Mouse (Mus musculus) embryonic stem cell, embryonic (primary cell): Measurements from ENCODE around the gene Klhdc1.

Source experiments
- CTCF ChIA-PET, 4 experiments: fragments of 300-600 bp in 2 of 4; fragments of 350-600 bp in 2 of 4; sonication (Branson Sonifier 250); formaldehyde crosslinking; loops; one replicate each; lab custom pipeline; 2022; ENCODE audit warnings: inconsistent platforms in 2 of 4; lab: Charles Lee
- POLR2A ChIA-PET, 4 experiments: fragments of 300-600 bp in 2 of 4; fragments of 350-600 bp in 2 of 4; sonication (Branson Sonifier 250); formaldehyde crosslinking; loops; one replicate each; lab custom pipeline; 2022; ENCODE audit warnings: antibody characterized with exemption in 4 of 4, inconsistent platforms in 1 of 4; lab: Charles Lee

Gene Klhdc1

DNA sequence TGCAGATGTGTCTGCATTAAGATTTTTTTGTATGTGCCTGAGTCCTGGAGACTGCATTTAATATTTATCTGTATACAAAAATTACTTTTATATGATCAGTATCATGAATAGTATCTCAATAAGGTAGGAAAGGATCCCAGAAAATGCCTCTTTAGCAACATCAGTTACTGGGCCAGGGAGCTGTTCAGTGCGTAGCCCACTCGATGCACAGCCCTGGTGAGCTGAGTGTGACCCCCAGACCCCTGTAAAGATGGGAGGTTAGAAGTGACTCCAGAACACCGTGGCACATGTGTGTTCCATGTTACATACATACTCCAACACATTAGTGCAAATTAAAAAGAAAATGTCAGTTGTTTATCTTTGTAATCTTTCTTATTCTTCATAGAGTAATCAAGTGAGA lies 58.9 kb downstream of the Klhdc1 start:
- CTCF ChIA-PET: no interaction called here
- POLR2A ChIA-PET: interaction anchor here in 2 of 4 experiments (0.7 to 1.4 kb wide), 5 partner anchors 36 to 141 kb away, joined by 3 to 4 read pairs (median 3); partner anchors contain the start of genes Gm49383 (in 1 of the 2) and Pole2 (in 1 of the 2)

DNA sequence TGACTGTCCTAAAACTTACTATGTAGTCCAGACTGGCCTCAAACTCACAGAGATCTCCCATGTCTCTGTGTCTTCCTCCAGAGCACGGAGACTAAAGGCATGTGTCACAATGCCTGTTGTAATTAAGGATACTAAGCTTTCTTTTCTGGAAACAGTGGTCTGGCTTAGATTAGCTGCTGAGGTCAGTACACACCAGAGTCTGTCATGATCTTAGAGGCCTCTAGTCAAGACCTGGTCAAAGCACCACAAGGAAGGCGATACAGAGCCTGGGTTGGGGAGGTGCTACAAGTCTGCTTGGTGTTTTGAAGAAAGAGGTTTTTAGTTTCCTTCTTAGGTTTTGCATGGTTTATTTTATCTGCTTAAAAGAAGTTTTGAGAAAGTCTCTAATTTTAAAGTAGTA lies 59.4 kb downstream of the Klhdc1 start:
- ChIA-PET POLR2A (interaction anchor here in 2 of 4 experiments (0.7 to 1.4 kb wide), 2 partner anchors 36 to 103 kb away, joined by 3 to 4 read pairs; partner anchors contain the start of gene Gm49383 (in 1 of the 2)), CTCF (no interaction called here)

DNA sequence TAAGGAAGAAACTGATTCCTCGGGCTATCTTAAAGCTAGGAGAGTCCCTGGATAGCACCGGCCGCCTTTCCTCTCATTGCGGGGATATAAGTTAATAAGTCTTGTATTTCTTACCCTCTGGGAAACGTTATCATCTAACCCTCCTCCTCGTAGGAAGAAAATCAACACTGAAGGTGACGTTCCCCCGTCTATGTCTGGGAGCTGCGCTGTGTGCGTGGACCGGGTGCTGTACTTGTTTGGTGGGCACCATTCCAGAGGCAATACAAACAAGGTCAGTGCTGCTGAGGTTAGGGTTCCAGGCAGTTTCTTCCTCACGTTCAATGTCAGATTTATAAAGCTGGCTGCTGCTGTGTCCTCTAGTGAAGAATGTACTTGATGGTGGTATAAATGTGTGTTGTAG lies 61.2 kb downstream of the Klhdc1 start:
- ChIA-PET CTCF (interaction anchor here in 2 of 4 experiments (0.6 to 1.2 kb wide), 6 partner anchors 32 to 1072 kb away, joined by 3 to 7 read pairs (median 3); no protein-coding TSS in a partner anchor), POLR2A (interaction anchor here in 2 of 4 experiments (0.6 to 0.9 kb wide), 2 partner anchors 66 to 72 kb away, joined by 3 to 4 read pairs; no protein-coding TSS in a partner anchor)

DNA sequence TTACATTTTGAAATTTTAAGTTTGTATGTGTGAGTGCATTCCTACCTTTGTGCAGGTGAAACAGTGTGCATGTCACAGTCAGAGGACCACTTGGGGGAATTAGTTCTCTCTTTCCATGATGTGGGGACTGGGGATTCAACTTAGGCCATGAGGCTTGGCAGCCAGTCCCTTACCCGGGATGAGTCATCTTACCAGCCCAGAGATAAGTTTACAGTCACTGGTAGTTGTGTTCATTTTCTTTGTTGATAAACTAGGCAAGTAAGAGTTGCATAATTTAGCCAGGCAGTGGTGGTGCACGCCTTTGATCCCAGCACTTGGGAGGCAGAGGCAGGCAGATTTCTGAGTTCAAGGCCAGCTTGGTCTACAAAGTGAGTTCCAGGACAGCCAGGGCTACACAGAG lies 63.1 kb downstream of the Klhdc1 start:
- ChIA-PET POLR2A (no interaction called here), CTCF (no interaction called here)

DNA sequence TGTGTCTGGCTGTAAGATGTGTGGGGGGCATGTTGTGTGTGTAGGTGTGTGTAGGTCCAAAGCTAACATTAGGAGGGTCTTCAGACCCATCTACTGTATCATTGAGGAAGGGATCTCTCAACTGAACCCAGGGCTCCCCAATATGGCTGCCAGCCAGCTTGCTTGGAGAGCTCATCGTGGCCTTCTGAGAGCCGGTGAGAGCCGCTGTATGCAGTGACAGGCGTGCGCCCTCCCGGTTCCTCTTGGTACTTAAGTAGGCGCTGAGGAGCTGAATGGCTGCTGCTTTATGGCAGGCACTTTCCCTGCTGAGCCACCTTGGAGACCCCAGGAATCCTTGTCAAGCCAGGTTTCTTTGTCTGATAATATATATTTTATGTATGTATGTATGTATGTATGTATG lies 65.4 kb downstream of the Klhdc1 start:
- CTCF ChIA-PET: interaction anchor here in 2 of 4 experiments (0.6 to 1.2 kb wide), 2 partner anchors 27 to 226 kb away, joined by 7 to 11 read pairs; no protein-coding TSS in a partner anchor
- POLR2A ChIA-PET: interaction anchor here in 1 of 4 experiments (0.7 to 1.3 kb wide), 3 partner anchors 9 to 34 kb away, joined by 3 to 7 read pairs (median 3); no protein-coding TSS in a partner anchor

DNA sequence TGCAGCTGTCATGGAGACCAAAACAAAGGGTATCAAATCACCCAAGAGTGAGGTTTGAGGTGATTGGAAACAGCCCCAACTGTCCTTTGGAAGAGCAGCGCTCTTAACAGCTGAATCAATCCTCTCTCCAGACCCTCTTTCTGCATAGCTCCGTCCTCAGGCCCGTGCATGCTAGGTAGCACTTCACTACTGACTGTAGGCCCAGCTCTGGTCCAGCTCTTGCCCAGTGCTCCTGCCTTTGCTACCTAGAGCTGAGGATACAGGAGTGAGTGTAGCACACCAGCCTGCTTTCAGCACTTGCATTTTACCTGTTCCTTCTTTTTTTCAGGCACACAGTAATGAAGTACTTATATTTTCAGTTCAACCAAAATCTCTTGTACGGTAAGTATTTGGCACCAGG lies 68.7 kb downstream of the Klhdc1 start:
- ChIA-PET CTCF (interaction anchor here in 2 of 4 experiments (1.3 to 1.7 kb wide), 2 partner anchors 24 to 81 kb away, joined by 3 to 6 read pairs; no protein-coding TSS in a partner anchor), POLR2A (interaction anchor here in 2 of 4 experiments (0.6 to 1.2 kb wide), 3 partner anchors 9 to 141 kb away, joined by 3 to 4 read pairs (median 3); partner anchors contain the start of gene Lrr1 (in 1 of the 2))

DNA sequence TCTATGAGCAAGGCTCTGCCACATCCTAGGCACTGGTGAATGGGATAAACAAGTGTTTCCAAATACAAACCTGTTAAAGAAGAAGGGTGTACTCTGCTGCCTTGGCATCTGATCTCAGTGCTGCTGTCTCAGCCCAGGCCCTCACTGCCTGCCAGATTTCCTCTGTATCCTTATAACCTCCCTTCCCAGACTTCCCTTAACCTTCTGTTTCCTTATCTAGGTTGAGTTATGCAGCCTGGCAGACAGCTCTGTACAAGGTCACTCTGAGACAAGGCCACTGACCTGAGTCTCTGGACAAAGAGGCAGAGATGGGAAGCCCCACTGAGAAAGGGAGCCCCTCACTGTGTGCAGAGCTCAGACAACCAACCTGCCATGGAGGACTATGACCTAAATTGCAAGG lies 77.5 kb downstream of the Klhdc1 start:
- POLR2A ChIA-PET: interaction anchor here in 1 of 4 experiments (0.9 to 2.0 kb wide), 4 partner anchors 9 to 30 kb away, joined by 3 to 8 read pairs (median 4); no protein-coding TSS in a partner anchor

DNA sequence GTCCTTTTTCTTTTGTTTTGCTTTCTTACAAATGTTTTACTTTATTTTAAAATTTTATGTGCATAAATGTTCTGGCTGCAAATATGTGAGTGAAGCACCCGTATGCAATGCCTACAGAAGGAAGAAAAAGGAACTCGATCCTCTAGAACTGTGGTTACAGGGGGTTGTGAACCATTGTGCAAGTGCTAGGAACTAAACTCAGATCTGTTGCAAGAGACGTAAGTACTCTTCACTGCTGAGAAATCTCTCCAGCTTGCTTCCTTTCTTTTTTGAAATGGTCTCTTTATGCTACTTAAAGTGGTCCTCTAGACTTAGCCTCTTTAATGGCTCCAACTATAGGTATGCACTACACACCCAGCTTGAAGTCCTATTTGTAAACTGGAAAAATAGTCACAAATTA lies 90.2 kb downstream of the Klhdc1 start:
- CTCF ChIA-PET: no interaction called here

More for the DNA sequence above, 77.5 kb downstream of the Klhdc1 start:
- CTCF ChIA-PET: interaction anchor here in 2 of 4 experiments (0.5 kb wide), 2 partner anchors 107 to 218 kb away, joined by 3 to 4 read pairs; no protein-coding TSS in a partner anchor

DNA sequence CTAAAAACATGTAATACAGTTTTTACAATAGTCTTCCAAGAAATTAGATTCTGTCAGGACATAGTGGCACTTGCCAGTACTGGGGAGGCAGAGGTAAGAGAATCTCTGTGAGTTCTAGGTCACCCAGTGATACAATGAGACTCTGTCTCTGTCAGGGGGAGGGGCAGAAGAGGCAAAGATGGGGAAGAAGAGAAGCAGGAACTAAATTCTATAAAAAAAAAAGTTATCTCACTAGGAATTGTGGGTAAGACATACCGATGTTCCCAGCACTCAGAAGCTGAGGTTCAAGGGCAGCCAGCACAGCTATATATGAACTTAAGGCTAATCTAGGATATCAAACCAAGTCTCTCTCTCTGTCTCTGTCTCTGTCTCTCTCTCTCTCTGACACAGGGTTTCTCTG lies 91.2 kb downstream of the Klhdc1 start:
- POLR2A ChIA-PET: interaction anchor here in 1 of 4 experiments (0.6 to 1.0 kb wide), 2 partner anchors 22 to 117 kb away, joined by 3 to 4 read pairs; no protein-coding TSS in a partner anchor
- CTCF ChIA-PET: interaction anchor here in 1 of 4 experiments (1.1 kb wide), 1 partner anchor 10 kb away, joined by 3 read pairs; no protein-coding TSS in a partner anchor

More for the DNA sequence above, 90.2 kb downstream of the Klhdc1 start:
- POLR2A ChIA-PET: interaction anchor here in 1 of 4 experiments (1.3 kb wide), 1 partner anchor 17 kb away, joined by 3 read pairs; no protein-coding TSS in a partner anchor

DNA sequence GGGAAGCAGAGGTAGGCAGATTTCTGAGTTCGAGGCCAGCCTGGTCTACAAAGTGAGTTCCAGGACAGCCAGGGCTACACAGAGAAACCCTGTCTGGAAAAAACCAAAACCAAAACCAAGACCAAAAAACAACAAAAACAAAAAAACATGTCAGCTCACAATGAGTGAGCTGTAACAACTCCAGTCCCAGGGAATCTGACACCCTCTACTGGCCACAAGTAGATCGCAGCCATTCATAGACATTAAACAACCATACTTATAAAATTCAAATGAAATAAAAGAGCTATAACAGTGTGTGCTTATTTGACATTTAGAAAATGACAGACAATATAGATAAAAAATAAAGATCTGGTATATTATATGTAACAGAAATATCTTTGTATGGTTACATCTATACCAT lies 92.6 kb downstream of the Klhdc1 start:
- ChIA-PET CTCF (interaction anchor here in 3 of 4 experiments (0.5 to 1.9 kb wide), 36 partner anchors 9 to 500 kb away, joined by 3 to 12 read pairs (median 4); partner anchors contain the start of genes Klhdc2 (in 1 of the 3), Pole2 (in 1 of the 3) and Vcpkmt (in 1 of the 3)), POLR2A (interaction anchor here in 2 of 4 experiments (0.7 to 2.8 kb wide), 11 partner anchors 8 to 175 kb away, joined by 3 to 9 read pairs (median 3); partner anchors contain the start of genes Arf6 (in 1 of the 2), Gm49383 (in 1 of the 2), Gm9887 (in 1 of the 2) and Lrr1 (in 1 of the 2))
